8 mouse cellular contexts compared by ENCODE assay signal in the genomic region with DNA sequence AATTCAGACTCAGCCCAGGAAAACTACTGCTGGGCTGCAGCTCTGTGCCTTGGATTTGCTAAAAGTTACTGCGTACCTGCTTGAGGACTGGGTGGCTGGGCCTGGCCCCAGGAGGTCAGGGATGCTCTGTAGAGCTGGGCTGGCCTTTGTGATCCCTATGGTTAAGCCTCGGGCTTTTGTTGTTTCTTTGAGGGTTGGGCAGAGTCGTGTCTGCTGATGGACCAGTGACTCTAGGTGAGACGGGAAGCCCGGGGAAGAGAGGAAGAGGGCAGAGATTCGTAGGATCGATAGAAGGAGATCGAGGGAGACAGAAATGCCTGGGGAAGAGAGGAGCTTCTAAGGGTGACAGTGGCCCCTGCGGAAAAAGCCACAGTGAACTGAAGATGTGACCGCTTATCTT. TPM values are rescaled to one million over a fixed set of nuclear protein-coding genes. Genes with fewer than 3 reads are reported as not detected.
A peak's percentile ranks its signal among the peaks of the same experiment; 100 is the strongest.
DNase-seq lines count a peak whose midpoint lies in the region; ATAC-seq and TF ChIP-seq lines count a peak whose summit lies in the region.

A gene (plus strand): TSS at position 301 of the 400 bp plus-strand sequence.

- H3K36me3 ChIP-seq in embryonic facial prominence, embryonic 13.5 days, result peaks cover 27% of the 10 kb centered on the region
- H3K36me3 ChIP-seq in heart, embryonic 14.5 days (ENCODE audit: control insufficient read depth, insufficient read depth, low read length), result peaks cover 29% of the 10 kb centered on the region
- no peaks in the 10 kb centered on the region for H3K36me3 ChIP-seq in myocyte (ENCODE audit: control insufficient read depth, insufficient read depth)

- H3ac ChIP-seq in myocyte (ENCODE audit: control insufficient read depth, insufficient read length), result peak within 1 kb of the TSS; percentile 1

- H3K27me3 ChIP-seq in embryonic facial prominence, embryonic 13.5 days, result no peaks in the 10 kb centered on the region
- no peaks in the 10 kb centered on the region for H3K27me3 ChIP-seq in heart, embryonic 14.5 days (ENCODE audit: control insufficient read depth, insufficient read depth, low read length)
- no peaks in the 10 kb centered on the region for H3K27me3 ChIP-seq in myocyte (ENCODE audit: control insufficient read depth, insufficient read depth, insufficient read length)

- H3K4me2 ChIP-seq in embryonic facial prominence, embryonic 13.5 days, result peak within 1 kb of the TSS; percentile 70
- peak within 1 kb of the TSS; percentile 93 for H3K4me2 ChIP-seq in heart, embryonic 14.5 days (ENCODE audit: low read length)
- peak within 1 kb of the TSS; percentile 98 for H3K4me2 ChIP-seq in myocyte (ENCODE audit: low read depth)

- intact Hi-C loops in left cerebral cortex, postnatal 4 days (cut with DNase I), result no loop called here

- no peaks in the 10 kb centered on the region for H3K9me3 ChIP-seq in embryonic facial prominence, embryonic 13.5 days
- H3K9me3 ChIP-seq in heart, embryonic 14.5 days (ENCODE audit: control insufficient read depth, low read length), result no peaks in the 10 kb centered on the region

- DNase-seq in urinary bladder, adult 2 months (ENCODE audit: low spot score), result no peak
- DNase-seq in urinary bladder, postnatal 14 days (ENCODE audit: low spot score), result no peak
- no peak for DNase-seq in left cerebral cortex, postnatal 4 days
- DNase-seq in T-cell, adult 2 months (ENCODE audit: low spot score), result no peak
- DNase-seq in frontal cortex, postnatal 25 days (ENCODE audit: low spot score in 2 of 2), result no peak

- no peak for TF ChIP-seq POLR2A in myocyte (IDR thresholded peaks at IDR 0.05; ENCODE audit: insufficient read length, low read depth)

- peak within 1 kb of the TSS; percentile 60 for H3K4me3 ChIP-seq in embryonic facial prominence, embryonic 13.5 days
- peak within 1 kb of the TSS; percentile 63 to 81 for H3K4me3 ChIP-seq in heart, embryonic 14.5 days (ENCODE audit: control insufficient read depth in 1 of 2, insufficient read depth in 1 of 2, low read depth in 1 of 2, low read length in 2 of 2)
- H3K4me3 ChIP-seq in myocyte, result peak within 1 kb of the TSS; percentile 49

- H3K9ac ChIP-seq in embryonic facial prominence, embryonic 13.5 days, result peak within 1 kb of the TSS; percentile 78
- peak within 1 kb of the TSS; percentile 82 for H3K9ac ChIP-seq in heart, embryonic 14.5 days (ENCODE audit: low read length)

- ATAC-seq in embryonic facial prominence, embryonic 13.5 days (ENCODE audit: insufficient number of reproducible peaks, insufficient read depth, low FRiP score, low TSS enrichment, low read depth), result no peak
- no peak for ATAC-seq in heart, embryonic 14.5 days (ENCODE audit: insufficient number of reproducible peaks, insufficient read depth, low FRiP score, low read depth)

- WGBS in embryonic facial prominence, embryonic 13.5 days, result 5% methylated on average over 10 of the region's 10 CpGs
- WGBS in heart, embryonic 14.5 days, result 12% methylated on average over 10 of the region's 10 CpGs

- H3K4me1 ChIP-seq in embryonic facial prominence, embryonic 13.5 days, result peaks cover 17% of the 10 kb centered on the region
- peaks cover 11 to 14% of the 10 kb centered on the region in 2 experiments for H3K4me1 ChIP-seq in heart, embryonic 14.5 days (ENCODE audit: control insufficient read depth in 2 of 2, insufficient read depth in 2 of 2, low read length in 2 of 2)

- peak within 1 kb of the TSS; percentile 96 for H3K27ac ChIP-seq in embryonic facial prominence, embryonic 13.5 days
- peak within 1 kb of the TSS; percentile 96 to 97 for H3K27ac ChIP-seq in heart, embryonic 14.5 days (replicated peaks in 1 of 2; ENCODE audit: control insufficient read depth in 1 of 2, insufficient read depth in 1 of 2, low read depth in 2 of 2, low read length in 2 of 2)

- no peaks in the 10 kb centered on the region for H3K79me2 ChIP-seq in myocyte (ENCODE audit: control insufficient read depth, insufficient read depth)

TF ChIP-seq in myocyte, 11 proteins besides CTCF, POLR2A, EP300 and RAD21:
- TF ChIP-seq CEBPB (IDR thresholded peaks at IDR 0.05; ENCODE audit: insufficient read depth, poor library complexity, severe bottlenecking) (no peak), E2F4 (IDR thresholded peaks at IDR 0.05; ENCODE audit: insufficient read depth) (no peak), TCF3 (IDR thresholded peaks at IDR 0.05; ENCODE audit: insufficient read length, low read depth) (no peak), REST (IDR thresholded peaks at IDR 0.05; ENCODE audit: insufficient read depth, insufficient read length) (no peak), POLR2AphosphoS2 (IDR thresholded peaks at IDR 0.05; ENCODE audit: insufficient read length, low read depth) (no peak), TCF12 (IDR thresholded peaks at IDR 0.05; ENCODE audit: insufficient read depth, poor library complexity, severe bottlenecking) (no peak), MAX (IDR thresholded peaks at IDR 0.05; ENCODE audit: low read depth) (no peak), USF1 (IDR thresholded peaks at IDR 0.05; ENCODE audit: low read depth) (no peak), SRF (IDR thresholded peaks at IDR 0.05; ENCODE audit: control insufficient read depth, insufficient read length, low read depth) (no peak), MYOD1 (IDR thresholded peaks at IDR 0.05; ENCODE audit: control insufficient read depth in 1 of 3, insufficient read length in 2 of 3, low read depth in 2 of 3) (no peak), MYOG (IDR thresholded peaks at IDR 0.05; ENCODE audit: control insufficient read depth in 1 of 3, insufficient read depth in 1 of 3, insufficient read length in 2 of 3, low read depth in 2 of 3) (no peak)
TF ChIP-seq in myocyte: peak in this region for 0.

RNA-seq across cellular contexts. Expression of the gene that starts here (rescaled TPM):
- polyA plus RNA-seq in urinary bladder, adult 2 months (2012; rRNA removed), result 20.8 and 23.3 TPM in 2 replicates
- 18.1 and 19.4 TPM in 2 replicates for polyA plus RNA-seq in embryonic facial prominence, embryonic 13.5 days (2015; fragmentation: Nextera tagmentation; extraction: Ambion mirVana)
- 16.1 and 17.3 TPM in 2 replicates for polyA plus RNA-seq in heart, embryonic 14.5 days (2014; fragmentation: Nextera tagmentation; extraction: Ambion mirVana)
- total RNA-seq in left cerebral cortex, postnatal 4 days (2021), result 10 to 100 TPM; 12.7 to 13.7 TPM
- polyA plus RNA-seq in myocyte (2012; fragmentation: generic; extraction: Trizol), result 7.6 TPM
